Mouse (Mus musculus): Measurements from ENCODE around the gene Clca3a1.

Clca3a1 gene

DNA sequence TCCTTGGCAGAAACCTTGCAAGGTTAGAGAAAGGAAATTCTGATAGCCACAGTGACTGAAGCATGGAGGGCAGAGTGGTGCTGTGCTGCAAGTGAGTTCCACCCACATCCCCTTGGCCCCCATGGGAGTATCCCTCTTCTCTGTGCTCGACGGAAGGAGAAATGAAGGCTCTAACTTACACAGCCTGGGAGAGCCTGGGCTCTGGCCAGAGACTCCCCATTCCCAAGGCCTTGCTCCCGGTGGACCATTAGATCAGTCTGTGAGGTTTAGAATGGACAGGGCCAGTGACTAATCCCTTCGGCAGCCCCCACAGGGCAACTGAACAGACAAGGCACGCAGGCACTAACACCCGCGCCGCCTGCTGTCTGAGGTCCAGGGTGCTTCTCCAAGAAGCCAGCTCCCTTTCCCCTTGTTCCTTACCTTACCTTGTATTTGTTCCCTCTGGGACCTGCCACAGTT, 81.0 kb downstream of the Clca3a1 start:
- no peak for DNase-seq (ENCODE audit: low spot score)

Data from testis, postnatal 14 days (tissue).